Mouse (Mus musculus): Measurements from ENCODE around the gene Fam193a. TPM values are rescaled to one million over a fixed set of nuclear protein-coding genes. Genes with fewer than 3 reads are reported as not detected.

Fam193a gene
- total and polyA plus RNA-seq, 3 experiments = 10.9 to 317 (median 37.1) TPM

GRCm38 (mm10) chr5:34530116-34530515 lies 160.4 kb downstream of the Fam193a start:
- Histone ChIP-seq H3K4me1 (ENCODE audit: control insufficient read depth in 1 of 2, insufficient read depth in 2 of 2, low read length in 2 of 2) (peaks cover 4 to 12% of the 10 kb centered on the region in 2 experiments; a peak in 3 of 4 replicates), H3K27me3 (ENCODE audit: control insufficient read depth in 1 of 2, insufficient read depth in 2 of 2, low read length in 2 of 2) (no peaks in the 10 kb centered on the region), H3K4me3 (ENCODE audit: control insufficient read depth in 1 of 2, insufficient read depth in 1 of 2, low read depth in 2 of 2, low read length in 2 of 2) (no peak overlapping the region), H3K27ac (ENCODE audit: control insufficient read depth, low read depth, low read length) (no peak overlapping the region), H3K36me3 (ENCODE audit: control insufficient read depth in 1 of 2, insufficient read depth in 2 of 2, low read length in 2 of 2) (peaks cover 0 to 6% of the 10 kb centered on the region in 2 experiments; a peak in 2 of 4 replicates), H3K79me2 (ENCODE audit: control insufficient read depth, insufficient read depth, low read length, poor library complexity) (peaks cover 2% of the 10 kb centered on the region), H3K9ac (ENCODE audit: control insufficient read depth, low read depth, low read length, poor library complexity, severe bottlenecking) (no peak overlapping the region), H3K9me3 (replicated peaks; ENCODE audit: insufficient read depth, low read length) (no peaks in the 10 kb centered on the region)
- no peak for DNase-seq (ENCODE audit: low read depth, low spot score)
- TF ChIP-seq CHD2 (IDR thresholded peaks at IDR 0.05; ENCODE audit: low read length) (no peak), E2F4 (IDR thresholded peaks at IDR 0.05; ENCODE audit: borderline replicate concordance, low read depth, low read length) (no peak), SIN3A (IDR thresholded peaks at IDR 0.05; ENCODE audit: low read length) (no peak), POLR2AphosphoS2 (IDR thresholded peaks at IDR 0.05; ENCODE audit: low read length) (no peak), BHLHE40 (IDR thresholded peaks at IDR 0.05; ENCODE audit: borderline replicate concordance, low read depth, low read length) (no peak), CTCF (IDR thresholded peaks at IDR 0.05 in 2 of 3, conservative IDR thresholded peaks at IDR 0.05 in 1 of 3; ENCODE audit: control insufficient read depth in 1 of 3, insufficient read depth in 1 of 3, low read depth in 2 of 3, low read length in 3 of 3, poor library complexity in 1 of 3, severe bottlenecking in 1 of 3) (no peak), KAT2A (conservative IDR thresholded peaks at IDR 0.05; ENCODE audit: low read depth, low read length) (no peak), CHD1 (IDR thresholded peaks at IDR 0.05; ENCODE audit: low read depth, low read length) (no peak), ZC3H11A (IDR thresholded peaks at IDR 0.05; ENCODE audit: low read depth, low read length) (no peak)

GRCm38 (mm10) chr5:34530687-34531086 lies 161.0 kb downstream of the Fam193a start:
- TF ChIP-seq RCOR1 (IDR thresholded peaks at IDR 0.05; ENCODE audit: low read depth, low read length) (no peak), NELFE (IDR thresholded peaks at IDR 0.05; ENCODE audit: low read depth, low read length) (no peak), E2F4 (IDR thresholded peaks at IDR 0.05; ENCODE audit: borderline replicate concordance, low read depth, low read length) (no peak), MYC (IDR thresholded peaks at IDR 0.05; ENCODE audit: low read depth, low read length) (no peak), MXI1 (IDR thresholded peaks at IDR 0.05; ENCODE audit: low read depth, low read length) (no peak), CHD2 (IDR thresholded peaks at IDR 0.05; ENCODE audit: low read length) (no peak), POLR2AphosphoS5 (IDR thresholded peaks at IDR 0.05; ENCODE audit: borderline replicate concordance, low read depth, low read length) (no peak), USF2 (IDR thresholded peaks at IDR 0.05; ENCODE audit: borderline replicate concordance in 1 of 2, insufficient read depth in 1 of 2, low read depth in 1 of 2, low read length in 2 of 2) (no peak)
- no peaks in the 10 kb centered on the region for H3K27me3 ChIP-seq (ENCODE audit: control insufficient read depth in 1 of 2, insufficient read depth in 2 of 2, low read length in 2 of 2)
- no peak overlapping the region for H3K27ac ChIP-seq (ENCODE audit: control insufficient read depth, low read depth, low read length)
- H3K9me3 ChIP-seq (replicated peaks; ENCODE audit: insufficient read depth, low read length) = no peaks in the 10 kb centered on the region
- peaks cover 4 to 12% of the 10 kb centered on the region in 2 experiments; a peak in 3 of 4 replicates for H3K4me1 ChIP-seq (ENCODE audit: control insufficient read depth in 1 of 2, insufficient read depth in 2 of 2, low read length in 2 of 2)
- peaks cover 2% of the 10 kb centered on the region for H3K79me2 ChIP-seq (ENCODE audit: control insufficient read depth, insufficient read depth, low read length, poor library complexity)
- H3K4me3 ChIP-seq (ENCODE audit: control insufficient read depth in 1 of 2, insufficient read depth in 1 of 2, low read depth in 2 of 2, low read length in 2 of 2) = no peak overlapping the region
- H3K36me3 ChIP-seq (ENCODE audit: control insufficient read depth in 1 of 2, insufficient read depth in 2 of 2, low read length in 2 of 2) = peaks cover 0 to 6% of the 10 kb centered on the region in 2 experiments; a peak in 2 of 4 replicates
- no peak overlapping the region for H3K9ac ChIP-seq (ENCODE audit: control insufficient read depth, low read depth, low read length, poor library complexity, severe bottlenecking)
- no peak for DNase-seq (ENCODE audit: low read depth, low spot score)

All from MEL (cell line).